Mouse (Mus musculus) liver, embryonic 16.5 days (tissue): ENCODE measurements around the gene Wnt8b. TPM values are rescaled to one million over a fixed set of nuclear protein-coding genes. Genes with fewer than 3 reads are reported as not detected.
A peak's percentile ranks its signal among the peaks of the same experiment; 100 is the strongest.

Experiments
- ATAC-seq: fragments of 200-750 bp; cut with Nextera tagmentation; 2 replicates; pipeline ENCODE4 v1.8.0; 2017; ENCODE audit warnings: low read depth, mild to moderate bottlenecking, moderate number of reproducible peaks, moderate library complexity
- H3K27ac ChIP-seq: fragments of 300-500 bp; sonication (generic); 2 replicates; pipeline ENCODE4 v1.5.1; 2014; ENCODE audit warnings: mild to moderate bottlenecking, low read length
- H3K27me3 ChIP-seq: fragments of 300-500 bp; sonication (generic); 2 replicates; pipeline ENCODE4 v1.6.1; 2014; ENCODE audit warnings: low read depth, low read length, mixed read lengths; ENCODE audit not compliant: control insufficient read depth, insufficient read depth
- H3K36me3 ChIP-seq: fragments of 300-500 bp; sonication (generic); 2 replicates; pipeline ENCODE4 v1.6.1; 2014; ENCODE audit warnings: mild to moderate bottlenecking; ENCODE audit not compliant: control insufficient read depth, insufficient read depth
- H3K4me1 ChIP-seq: fragments of 300-500 bp; sonication (generic); 2 replicates; pipeline ENCODE4 v1.6.1; 2014; ENCODE audit warnings: low read depth, low read length, mixed read lengths; ENCODE audit not compliant: control insufficient read depth
- H3K4me2 ChIP-seq: fragments of 300-500 bp; sonication (generic); 2 replicates; pipeline ENCODE4 v1.6.1; 2014; ENCODE audit warnings: low read depth, low read length, mixed read lengths
- H3K4me3 ChIP-seq: fragments of 300-500 bp; sonication (generic); 2 replicates; pipeline ENCODE4 v1.5.1; 2014; ENCODE audit warnings: low read depth, mild to moderate bottlenecking, low read length
- H3K9ac ChIP-seq: fragments of 300-500 bp; sonication (generic); 2 replicates; pipeline ENCODE4 v1.6.1; 2014; ENCODE audit warnings: low read depth, low read length
- H3K9me3 ChIP-seq: fragments of 300-500 bp; sonication (generic); replicated peaks from 2 replicates; pipeline ENCODE4 v1.6.1; 2016; ENCODE audit warnings: low read length; ENCODE audit not compliant: control insufficient read depth
- WGBS: fragments of 180-500 bp; shearing (Covaris S2); extraction: QIAGEN DNeasy Blood & Tissue Kit; methylation state at CpG from one replicate; pipeline ENCODE4 v1.1.7; 2014; ENCODE audit not compliant: insufficient replicate concordance; 5-methylcytosine and 5-hydroxymethylcytosine counted together
- polyA plus RNA-seq: library from polyadenylated mRNA; unstranded; fragments of >200 nt; fragmentation: Nextera tagmentation; extraction: Ambion mirVana; gene quantifications from 2 replicates; pipeline ENCODE4 v1.2.1, GENCODE M21; 2015

Gene Wnt8b
- polyA plus RNA-seq, 1 experiment from 2014 or later: not detected

DNA sequence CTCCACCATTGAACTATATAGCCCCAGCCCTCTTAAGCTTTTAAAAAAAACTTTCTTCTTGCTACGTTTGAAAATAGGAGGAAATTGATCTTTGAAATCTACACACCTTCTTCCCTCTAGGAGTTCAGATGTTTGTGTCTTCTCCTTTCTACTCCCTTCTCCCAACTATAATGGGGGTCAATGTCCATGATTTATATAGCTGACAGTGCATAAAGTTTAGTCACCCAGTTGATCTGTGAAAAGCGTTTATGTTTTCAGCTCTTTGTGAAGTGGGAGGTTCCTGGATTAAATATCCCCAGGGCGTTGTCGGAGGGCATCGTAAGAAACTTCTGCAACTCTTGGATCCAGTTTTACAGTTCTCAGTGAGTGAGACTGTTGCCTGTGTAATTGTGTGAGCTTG lies 7.0 kb downstream of the Wnt8b start:
- no peaks in the 10 kb centered on the region for H3K4me1 ChIP-seq
- no peak overlapping the region for H3K27ac ChIP-seq
- no peaks in the 10 kb centered on the region for H3K36me3 ChIP-seq
- 50% methylated on average over 5 of the region's 5 CpGs for WGBS
- H3K27me3 ChIP-seq: peaks cover 2% of the 10 kb centered on the region; the same call in 1 of the 2 replicates
- H3K4me3 ChIP-seq: no peak overlapping the region
- no peak for ATAC-seq
- no peak overlapping the region for H3K4me2 ChIP-seq
- H3K9me3 ChIP-seq: no peaks in the 10 kb centered on the region
- H3K9ac ChIP-seq: no peak overlapping the region

- Histone ChIP-seq H3K27me3 (peaks cover 2% of the 10 kb centered on the region; the same call in 1 of the 2 replicates), H3K9me3 (no peaks in the 10 kb centered on the region), H3K4me3 (no peak overlapping the region), H3K4me2 (no peak overlapping the region), H3K36me3 (no peaks in the 10 kb centered on the region), H3K9ac (no peak overlapping the region), H3K27ac (no peak overlapping the region), H3K4me1 (no peaks in the 10 kb centered on the region)
- no peak for ATAC-seq
- 61% methylated on average over 6 of the region's 6 CpGs for WGBS
Observed at GRCm38 (mm10) chr19:44501925-44502324, 8.7 kb downstream of the Wnt8b start.

- no peak for ATAC-seq
- no peak overlapping the region for H3K9ac ChIP-seq
- H3K9me3 ChIP-seq: no peaks in the 10 kb centered on the region
- H3K27me3 ChIP-seq: peaks cover 2% of the 10 kb centered on the region; the same call in 1 of the 2 replicates
- H3K4me2 ChIP-seq: no peak overlapping the region
- H3K36me3 ChIP-seq: no peaks in the 10 kb centered on the region
- no peak overlapping the region for H3K4me3 ChIP-seq
- no peak overlapping the region for H3K27ac ChIP-seq
- 53% methylated on average over 4 of the region's 4 CpGs for WGBS
- no peaks in the 10 kb centered on the region for H3K4me1 ChIP-seq
Observed at GRCm38 (mm10) chr19:44502741-44503140, 9.5 kb downstream of the Wnt8b start.

DNA sequence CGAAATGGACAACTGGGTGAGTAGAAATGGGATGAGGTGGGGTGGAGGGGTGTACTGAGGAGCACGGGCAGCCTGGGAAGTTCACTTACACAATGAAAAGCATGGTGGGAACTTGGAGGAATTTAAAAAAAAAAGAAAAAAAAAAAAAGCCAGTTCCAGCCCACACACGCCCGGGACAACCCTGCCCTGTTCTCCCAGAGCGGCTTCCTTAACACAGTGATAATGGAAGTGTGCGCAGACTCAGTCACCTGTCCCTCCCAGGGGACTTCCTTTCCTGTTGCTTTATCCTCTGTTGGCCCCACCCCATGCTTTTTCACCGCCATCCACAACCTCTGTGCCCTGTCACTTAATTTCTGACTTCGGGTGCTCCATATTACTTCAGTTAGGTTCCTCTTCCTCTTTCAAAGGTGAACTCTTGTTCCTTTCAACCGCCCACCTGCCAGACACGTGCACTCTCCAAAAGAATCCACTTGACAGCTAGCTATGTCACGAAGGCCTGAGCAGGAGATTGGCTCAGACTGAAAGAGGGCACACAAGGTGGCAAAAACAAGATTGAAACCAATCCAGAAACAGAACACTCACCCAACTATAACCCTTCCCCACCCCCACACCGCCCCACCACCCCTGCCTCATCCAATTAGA lies 17.4 kb downstream of the Wnt8b start:
- ATAC-seq: no peak
- no peaks in the 10 kb centered on the region for H3K4me1 ChIP-seq
- no peaks in the 10 kb centered on the region for H3K9me3 ChIP-seq
- H3K27me3 ChIP-seq: peaks cover 66% of the 10 kb centered on the region
- H3K27ac ChIP-seq: no peak overlapping the region
- H3K9ac ChIP-seq: no peak overlapping the region
- no peak overlapping the region for H3K4me3 ChIP-seq
- no peaks in the 10 kb centered on the region for H3K36me3 ChIP-seq
- no peak overlapping the region for H3K4me2 ChIP-seq
- WGBS: 5% methylated on average over 12 of the region's 12 CpGs

GRCm38 (mm10) chr19:44511451-44512231 lies 18.4 kb downstream of the Wnt8b start:
- WGBS: under 1% methylated on average over 66 of the region's 66 CpGs
- Histone ChIP-seq H3K4me3 (peak overlapping the region; percentile 42), H3K4me2 (peak overlapping the region; percentile 42), H3K36me3 (no peaks in the 10 kb centered on the region), H3K9me3 (no peaks in the 10 kb centered on the region), H3K4me1 (no peaks in the 10 kb centered on the region), H3K27ac (no peak overlapping the region), H3K9ac (no peak overlapping the region), H3K27me3 (peaks cover 66% of the 10 kb centered on the region)
- ATAC-seq: no peak

DNA sequence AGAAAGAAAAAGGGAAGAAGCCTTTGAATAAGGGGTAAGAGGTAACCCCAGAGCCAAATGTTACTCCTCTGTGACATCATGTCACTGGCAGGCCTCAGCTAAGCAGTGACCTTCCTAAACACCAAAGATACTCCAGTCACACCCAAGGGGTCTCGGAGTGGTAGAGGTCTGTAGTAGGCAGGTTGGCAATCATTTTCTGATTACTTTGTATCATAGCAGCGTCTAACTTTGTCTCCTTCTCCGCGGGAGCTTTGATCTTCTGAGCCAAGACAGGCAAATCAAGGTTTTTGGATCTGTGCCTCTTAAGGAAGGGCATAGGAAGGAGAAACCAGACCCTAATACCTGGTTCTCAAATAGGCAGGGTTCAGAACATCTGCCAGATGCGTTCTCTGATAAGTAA lies 19.3 kb downstream of the Wnt8b start:
- H3K9ac ChIP-seq: no peak overlapping the region
- ATAC-seq: no peak
- no peaks in the 10 kb centered on the region for H3K4me1 ChIP-seq
- H3K27me3 ChIP-seq: peaks cover 66% of the 10 kb centered on the region
- no peaks in the 10 kb centered on the region for H3K36me3 ChIP-seq
- 19% methylated on average over 5 of the region's 5 CpGs for WGBS
- H3K4me2 ChIP-seq: no peak overlapping the region
- no peaks in the 10 kb centered on the region for H3K9me3 ChIP-seq
- no peak overlapping the region for H3K4me3 ChIP-seq
- no peak overlapping the region for H3K27ac ChIP-seq

DNA sequence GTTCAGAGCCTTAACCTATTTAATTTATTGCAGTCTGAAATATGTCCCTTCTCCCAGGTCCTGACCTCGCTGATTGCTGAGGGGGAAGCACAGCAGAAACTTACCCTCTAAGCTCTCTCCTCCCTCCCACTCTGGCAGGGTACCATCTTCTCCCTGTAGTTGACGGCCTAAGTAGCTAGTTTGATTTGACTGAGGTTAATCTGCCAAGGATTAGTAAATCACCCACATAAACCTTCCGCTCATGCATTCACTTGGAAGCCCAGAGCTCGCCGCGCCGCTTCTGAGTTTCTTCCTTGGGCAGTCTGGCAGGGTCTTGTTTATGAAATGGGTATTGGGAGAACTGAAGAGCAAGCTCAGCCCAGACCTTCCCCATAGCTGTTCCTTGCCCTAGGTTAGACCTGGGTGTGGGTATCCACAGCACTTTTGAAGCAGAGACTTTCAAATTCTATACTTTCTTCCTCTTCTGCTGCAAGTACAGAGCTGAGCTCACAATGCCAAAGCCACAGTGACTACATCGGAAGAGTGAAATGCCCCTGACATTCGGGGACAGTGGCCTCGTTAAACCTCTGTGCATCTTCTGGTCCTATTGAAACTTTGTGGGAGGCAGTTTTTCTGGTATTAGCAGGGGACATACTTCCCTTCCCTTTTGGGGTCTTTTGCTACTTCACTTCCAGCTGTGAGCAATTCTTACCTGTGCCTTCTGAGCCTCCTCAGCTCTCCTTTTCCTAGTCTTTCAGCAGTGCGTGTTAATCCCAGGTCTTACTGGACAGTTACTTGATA lies 20.0 kb downstream of the Wnt8b start:
- no peak overlapping the region for H3K4me2 ChIP-seq
- 15% methylated on average over 11 of the region's 11 CpGs for WGBS
- no peak overlapping the region for H3K27ac ChIP-seq
- H3K9me3 ChIP-seq: no peaks in the 10 kb centered on the region
- H3K27me3 ChIP-seq: peaks cover 66% of the 10 kb centered on the region
- H3K9ac ChIP-seq: no peak overlapping the region
- H3K4me1 ChIP-seq: no peaks in the 10 kb centered on the region
- H3K4me3 ChIP-seq: no peak overlapping the region
- H3K36me3 ChIP-seq: no peaks in the 10 kb centered on the region
- no peak for ATAC-seq

DNA sequence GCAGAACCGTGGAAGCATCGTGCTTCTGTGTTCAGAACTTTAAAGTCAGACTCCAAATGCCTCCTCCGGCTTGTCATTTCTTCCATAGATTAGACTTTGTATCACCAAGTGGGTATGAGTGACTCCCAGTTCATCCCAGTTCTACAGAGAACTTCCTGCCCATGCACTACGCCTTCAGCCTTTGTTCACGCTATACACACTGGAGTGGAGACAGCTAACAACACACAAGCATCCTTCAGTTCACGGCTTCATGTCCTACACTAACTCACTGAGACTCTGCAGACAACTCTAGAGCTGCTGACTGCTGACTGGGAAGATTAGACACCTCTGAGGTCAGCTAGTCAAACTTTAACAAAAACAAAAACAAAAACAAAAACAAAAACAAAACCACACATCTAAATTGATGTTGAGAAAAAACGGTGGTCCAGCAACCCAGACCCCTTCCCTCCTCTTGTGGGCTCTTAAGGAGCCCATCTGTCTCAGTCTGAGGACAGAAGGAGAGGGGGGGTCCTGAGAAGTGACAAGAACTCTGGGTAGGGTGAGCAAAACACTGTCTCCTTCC lies 20.7 kb downstream of the Wnt8b start:
- Histone ChIP-seq H3K36me3 (no peaks in the 10 kb centered on the region), H3K9ac (no peak overlapping the region), H3K4me1 (no peaks in the 10 kb centered on the region), H3K4me2 (no peak overlapping the region), H3K27me3 (peaks cover 62% of the 10 kb centered on the region), H3K9me3 (no peaks in the 10 kb centered on the region), H3K27ac (no peak overlapping the region), H3K4me3 (no peak overlapping the region)
- no peak for ATAC-seq
- 22% methylated on average over 7 of the region's 7 CpGs for WGBS
